Mouse (Mus musculus) thymus, adult 2 months (tissue): Measurements from ENCODE around the gene Chst11. TPM values are rescaled to one million over a fixed set of nuclear protein-coding genes. Genes with fewer than 3 reads are reported as not detected.

Source experiments
- DNase-seq: peaks from one replicate; pipeline ENCODE4 v3.0.0; 2021
- H3K27ac ChIP-seq: fragments of 200-500 bp; 2 replicates; pipeline ENCODE4 v1.5.1; 2012; ENCODE audit warnings: low read length, control low read depth; ENCODE audit not compliant: control insufficient read depth, insufficient read depth
- H3K27me3 ChIP-seq: fragments of 200-500 bp; 2 replicates; pipeline ENCODE4 v1.6.1; 2012; ENCODE audit warnings: mild to moderate bottlenecking, low read length, moderate library complexity, mixed read lengths; ENCODE audit not compliant: control insufficient read depth, insufficient read depth
- H3K36me3 ChIP-seq: fragments of 200-500 bp; 2 replicates; pipeline ENCODE4 v1.6.1; 2012; ENCODE audit warnings: mild to moderate bottlenecking, low read length, moderate library complexity; ENCODE audit not compliant: control insufficient read depth, insufficient read depth
- H3K4me1 ChIP-seq: fragments of 200-500 bp; replicated peaks from 2 replicates; pipeline ENCODE4 v1.6.1; 2012; ENCODE audit warnings: low read length; ENCODE audit not compliant: control insufficient read depth, insufficient read depth
- H3K4me3 ChIP-seq: fragments of 200-500 bp; 2 replicates; pipeline ENCODE4 v1.5.1; 2012; ENCODE audit warnings: mild to moderate bottlenecking, low read length, control low read depth, moderate library complexity; ENCODE audit not compliant: control insufficient read depth, insufficient read depth
- CTCF ChIP-seq: fragments of 200-500 bp; IDR thresholded peaks from 2 replicates; pipeline ENCODE4 v1.5.1; 2012; ENCODE audit warnings: mild to moderate bottlenecking, control low read depth, low read length, moderate library complexity, borderline replicate concordance; ENCODE audit not compliant: control insufficient read depth, poor library complexity, insufficient read depth; ENCODE audit errors: extremely low read depth
- POLR2A ChIP-seq: fragments of 200-500 bp; IDR thresholded peaks from 2 replicates; pipeline ENCODE4 v1.6.1; 2012; ENCODE audit warnings: mild to moderate bottlenecking, low read length, control low read depth, moderate library complexity; ENCODE audit not compliant: control insufficient read depth, poor library complexity, insufficient read depth; ENCODE audit errors: extremely low read depth
- WGBS: fragments of 180-500 bp; shearing (Covaris S2); methylation state at CpG from one replicate; pipeline ENCODE4 v1.1.7; 2018; 5-methylcytosine and 5-hydroxymethylcytosine counted together
- polyA plus RNA-seq: library from polyadenylated mRNA; depleted of rRNA; stranded (reverse); fragments of >200 nt; gene quantifications from 2 replicates; pipeline ENCODE4 v1.2.3, GENCODE M21; 2012

The Chst11 gene
- polyA plus RNA-seq, 1 experiment: 19.4 TPM

- Histone ChIP-seq H3K4me3 (no peak overlapping the region), H3K36me3 (no peaks in the 10 kb centered on the region), H3K27ac (no peak overlapping the region), H3K27me3 (no peaks in the 10 kb centered on the region), H3K4me1 (peaks cover 18% of the 10 kb centered on the region)
- no peak for DNase-seq
- TF ChIP-seq CTCF: no peak
- no peak for TF ChIP-seq POLR2A
- 69% methylated on average over 7 of the region's 7 CpGs for WGBS
Observed at GRCm38 (mm10) chr10:83137103-83137502, 151.8 kb downstream of the Chst11 start.

DNA sequence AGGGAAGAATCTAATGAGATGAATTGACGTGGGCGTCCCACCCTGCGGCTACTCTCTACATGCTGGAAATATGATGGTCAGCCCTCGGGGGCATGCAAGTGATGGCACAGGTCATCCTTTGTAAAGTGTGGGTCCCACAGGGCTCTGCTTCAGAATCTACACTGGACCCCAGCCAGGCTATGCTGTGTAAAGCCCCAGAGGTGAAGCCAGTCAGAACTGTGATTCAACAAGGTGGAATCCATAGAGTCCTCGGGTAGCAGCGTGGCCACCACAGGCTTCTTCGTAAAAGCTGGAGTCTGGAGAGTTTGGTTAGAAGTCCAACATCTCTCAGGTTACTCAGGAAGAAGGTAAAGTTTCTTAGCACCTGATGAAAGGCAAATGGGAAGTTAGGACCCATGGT is 154.0 kb downstream of the Chst11 start:
- H3K4me1 ChIP-seq: peaks cover 26% of the 10 kb centered on the region
- 97% methylated on average over 7 of the region's 7 CpGs for WGBS
- H3K27ac ChIP-seq: no peak overlapping the region
- H3K36me3 ChIP-seq: no peaks in the 10 kb centered on the region
- TF ChIP-seq POLR2A: no peak
- no peak for TF ChIP-seq CTCF
- H3K27me3 ChIP-seq: no peaks in the 10 kb centered on the region
- H3K4me3 ChIP-seq: no peak overlapping the region
- DNase-seq: no peak

DNA sequence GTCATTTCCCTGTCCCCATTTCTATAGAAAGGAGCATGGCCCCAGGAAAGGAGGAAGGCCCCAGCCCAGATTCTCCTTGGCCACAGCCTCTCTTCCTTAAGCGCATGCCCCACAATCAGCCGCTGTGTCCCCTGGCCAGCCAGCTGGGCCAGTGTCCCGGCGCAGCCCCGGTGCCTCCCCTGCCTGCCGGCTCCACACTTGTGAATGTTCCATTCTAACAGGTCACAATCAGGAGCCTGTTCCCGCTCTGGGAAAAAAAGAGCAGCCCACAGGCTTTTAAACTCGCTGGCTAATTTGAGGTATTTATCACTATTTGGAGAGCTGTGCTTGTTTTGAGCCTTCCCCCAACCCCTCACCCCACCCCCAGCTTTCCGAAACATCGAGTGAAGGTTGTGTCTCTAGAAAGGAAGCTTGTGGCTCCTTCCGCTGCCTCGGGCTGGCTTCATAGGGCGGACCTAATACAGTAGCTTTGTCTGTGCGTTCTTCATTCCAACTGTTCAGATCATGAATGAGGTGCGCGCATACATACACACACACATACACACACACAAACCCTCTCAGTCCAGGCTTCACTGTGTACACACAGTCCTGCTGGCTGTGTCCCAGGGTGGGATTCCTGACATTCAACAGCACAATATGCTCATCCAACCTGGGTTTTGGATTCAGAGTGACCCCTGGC is 155.1 kb downstream of the Chst11 start:
- H3K27me3 ChIP-seq: no peaks in the 10 kb centered on the region
- TF ChIP-seq CTCF (no peak), POLR2A (no peak)
- 64% methylated on average over 16 of the region's 16 CpGs for WGBS
- peak; percentile 39 for DNase-seq
- H3K4me3 ChIP-seq: no peak overlapping the region
- no peaks in the 10 kb centered on the region for H3K36me3 ChIP-seq
- H3K4me1 ChIP-seq: peaks cover 26% of the 10 kb centered on the region
- peak overlapping the region; percentile 7; the same call in 1 of the 2 replicates for H3K27ac ChIP-seq

DNA sequence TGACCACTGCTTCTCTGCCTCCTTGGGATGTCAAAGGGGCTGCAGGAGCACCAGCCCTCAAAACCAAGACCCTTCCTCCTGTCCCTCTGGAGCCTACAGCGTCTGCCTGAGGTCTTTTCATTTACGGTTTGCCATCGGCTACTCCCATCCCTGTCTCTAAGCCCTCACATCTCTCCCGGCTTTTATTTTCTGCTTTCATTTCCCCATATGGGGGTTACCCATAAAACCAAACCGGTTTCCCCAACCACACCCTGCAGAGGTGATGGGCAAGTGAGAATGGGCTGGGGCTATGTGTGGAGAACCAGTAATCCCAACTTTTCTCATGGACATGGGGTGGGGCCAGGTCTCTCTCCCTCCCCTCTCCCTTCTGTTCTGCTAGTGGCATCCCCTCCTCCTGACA is 156.1 kb downstream of the Chst11 start:
- WGBS: 60% methylated on average over 5 of the region's 5 CpGs
- TF ChIP-seq CTCF (no peak), POLR2A (no peak)
- no peak for DNase-seq
- no peak overlapping the region for H3K27ac ChIP-seq
- no peaks in the 10 kb centered on the region for H3K36me3 ChIP-seq
- no peak overlapping the region for H3K4me3 ChIP-seq
- peaks cover 26% of the 10 kb centered on the region for H3K4me1 ChIP-seq
- no peaks in the 10 kb centered on the region for H3K27me3 ChIP-seq

DNA sequence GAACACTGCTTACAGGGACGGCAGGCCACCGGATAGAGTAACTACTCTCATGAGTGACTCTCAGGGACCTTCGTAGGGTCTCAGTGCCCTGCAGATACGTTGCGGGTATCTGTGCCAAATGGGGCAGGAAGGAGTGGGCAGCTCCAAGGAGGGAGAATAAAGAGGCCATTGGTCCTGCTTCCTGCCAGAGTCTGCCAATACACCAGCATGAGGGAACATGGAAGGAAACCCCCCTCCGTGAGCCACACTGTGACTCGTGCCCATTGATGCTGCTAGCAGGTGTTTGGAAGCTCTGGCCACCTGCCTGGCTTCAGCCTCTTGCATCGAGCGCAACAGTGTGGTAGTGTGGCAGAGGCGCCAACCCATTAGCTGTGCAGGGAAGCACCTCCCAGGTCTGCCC is 157.8 kb downstream of the Chst11 start:
- no peak for TF ChIP-seq CTCF
- peak; percentile 15 for DNase-seq
- 39% methylated on average over 10 of the region's 10 CpGs for WGBS
- H3K36me3 ChIP-seq: no peaks in the 10 kb centered on the region
- H3K27me3 ChIP-seq: no peaks in the 10 kb centered on the region
- H3K4me1 ChIP-seq: peaks cover 24% of the 10 kb centered on the region
- H3K27ac ChIP-seq: no peak overlapping the region
- no peak overlapping the region for H3K4me3 ChIP-seq

DNA sequence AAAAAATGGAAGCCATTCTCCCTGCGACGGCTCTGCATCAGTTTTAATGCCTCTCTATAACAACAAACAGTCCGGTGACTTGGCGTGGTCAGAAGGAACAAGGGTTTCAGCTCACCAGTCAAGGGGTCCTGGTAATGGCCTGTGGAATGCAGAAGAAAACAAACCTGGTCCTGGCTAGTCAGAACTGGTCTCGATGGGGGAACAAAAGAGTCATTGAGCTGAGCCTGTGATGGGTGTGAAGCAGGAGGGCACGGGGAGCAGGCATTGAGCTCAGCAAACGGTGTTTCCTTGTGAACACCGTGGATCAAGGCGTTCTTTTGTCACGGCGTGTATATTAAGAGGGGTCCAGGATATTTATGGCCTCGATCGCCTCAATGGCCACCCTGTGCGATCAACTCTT is 160.5 kb downstream of the Chst11 start:
- H3K36me3 ChIP-seq: no peaks in the 10 kb centered on the region
- peaks cover 20% of the 10 kb centered on the region for H3K4me1 ChIP-seq
- H3K27ac ChIP-seq: no peak overlapping the region
- WGBS: 97% methylated on average over 14 of the region's 14 CpGs
- TF ChIP-seq POLR2A (no peak), CTCF (no peak)
- no peak for DNase-seq
- no peak overlapping the region for H3K4me3 ChIP-seq
- no peaks in the 10 kb centered on the region for H3K27me3 ChIP-seq
